Mouse (Mus musculus): ENCODE data around the gene Snx6.
"Not testable (repeated sequence)": the region's sequence is repeated elsewhere in the genome, so short reads cannot be mapped to it uniquely, and the experiment has no call there.

Gene Snx6

GRCm38 (mm10) chr12:54795153-54795998 lies at the start of gene Snx6:
Snx6 (minus strand) TSS chr12:54795703.
- peak; percentile 82 to 88 for DNase-seq (ENCODE audit: low spot score in 2 of 2)

- no peak for DNase-seq (ENCODE audit: low spot score in 2 of 2)
Observed at GRCm38 (mm10) chr12:54844415-54844814, 48.9 kb upstream of the Snx6 start.

GRCm38 (mm10) chr12:54841576-54841975 lies 46.1 kb upstream of the Snx6 start:
- no peak for DNase-seq (ENCODE audit: low spot score in 2 of 2)

DNA sequence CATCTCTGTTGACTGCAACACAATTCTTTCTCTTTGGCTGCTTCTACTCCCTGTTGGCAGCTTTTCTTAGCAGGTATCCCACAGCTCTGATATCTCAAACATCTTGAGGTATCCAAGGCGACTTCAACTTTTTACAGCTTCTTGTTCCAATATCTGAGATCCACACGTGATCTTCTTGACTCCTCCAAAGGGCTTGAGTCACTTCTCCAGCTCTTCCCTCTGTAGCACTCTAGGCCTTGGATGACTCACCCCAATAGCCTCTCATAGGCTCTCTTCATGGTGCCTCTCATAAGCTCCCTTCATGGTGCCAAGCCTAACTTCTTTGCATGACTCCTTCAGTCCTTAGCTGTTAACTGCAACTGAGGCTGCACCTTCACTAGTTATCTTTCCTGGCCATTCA lies 44.3 kb upstream of the Snx6 start:
- DNase-seq (ENCODE audit: low spot score in 2 of 2) = no peak

GRCm38 (mm10) chr12:54838931-54839330 lies 43.4 kb upstream of the Snx6 start:
- DNase-seq (ENCODE audit: low spot score in 2 of 2) = no peak

GRCm38 (mm10) chr12:54835608-54836570 lies 40.4 kb upstream of the Snx6 start:
- no peak for DNase-seq (ENCODE audit: low spot score in 2 of 2)

DNA sequence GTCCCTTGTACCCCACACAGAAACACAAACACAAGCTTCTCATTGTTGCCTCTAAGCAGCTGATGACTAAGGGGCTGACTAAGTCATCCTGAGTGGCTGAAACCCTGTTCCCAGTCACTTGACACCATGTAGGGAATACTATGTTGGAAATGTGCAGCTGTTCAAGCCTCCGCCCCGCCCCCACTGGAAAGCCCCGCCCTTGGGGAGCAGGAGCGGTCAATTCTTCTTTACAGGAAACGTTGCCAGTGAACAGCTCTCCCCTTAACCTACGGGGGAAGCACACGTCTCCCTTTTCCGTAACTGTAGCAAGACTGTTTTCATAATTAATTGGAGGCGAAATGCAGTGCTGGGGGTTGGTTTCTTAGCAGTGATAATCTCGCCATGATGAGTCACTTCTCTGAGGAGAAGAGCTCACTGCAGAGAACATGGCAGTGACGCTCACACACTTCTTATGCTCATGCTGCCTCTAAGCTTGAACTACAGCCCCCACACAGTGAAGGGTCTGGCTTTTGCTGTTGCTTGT lies 39.5 kb upstream of the Snx6 start:
- DNase-seq (ENCODE audit: low spot score in 2 of 2) = peak; percentile 68 to 86

- no peak for DNase-seq (ENCODE audit: low spot score in 2 of 2)
Observed at GRCm38 (mm10) chr12:54833856-54834399, 38.4 kb upstream of the Snx6 start.

DNA sequence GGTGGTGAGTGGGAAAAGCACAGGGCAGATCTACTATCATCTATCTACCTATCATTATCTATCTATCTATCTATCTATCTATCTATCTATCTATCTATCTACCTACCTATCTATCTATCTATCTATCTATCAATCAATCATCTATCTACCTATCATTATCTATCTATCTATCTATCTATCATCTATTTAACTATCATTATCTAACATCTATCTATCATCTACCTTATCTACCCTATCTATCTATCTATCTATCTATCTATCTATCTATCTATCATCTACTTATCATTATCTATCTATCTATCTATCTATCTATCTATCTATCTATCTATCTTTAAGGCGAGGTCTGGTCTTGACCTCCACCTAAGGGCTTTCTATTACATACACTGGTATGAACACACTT lies 36.4 kb upstream of the Snx6 start:
- DNase-seq (ENCODE audit: low spot score in 2 of 2) = not testable (repeated sequence)

- peak; percentile 65 to 81 for DNase-seq (ENCODE audit: low spot score in 2 of 2)
Observed at GRCm38 (mm10) chr12:54830574-54830973, 35.1 kb upstream of the Snx6 start.

- no peak for DNase-seq (ENCODE audit: low spot score in 2 of 2)
Observed at GRCm38 (mm10) chr12:54829876-54830275, 34.4 kb upstream of the Snx6 start.

DNA sequence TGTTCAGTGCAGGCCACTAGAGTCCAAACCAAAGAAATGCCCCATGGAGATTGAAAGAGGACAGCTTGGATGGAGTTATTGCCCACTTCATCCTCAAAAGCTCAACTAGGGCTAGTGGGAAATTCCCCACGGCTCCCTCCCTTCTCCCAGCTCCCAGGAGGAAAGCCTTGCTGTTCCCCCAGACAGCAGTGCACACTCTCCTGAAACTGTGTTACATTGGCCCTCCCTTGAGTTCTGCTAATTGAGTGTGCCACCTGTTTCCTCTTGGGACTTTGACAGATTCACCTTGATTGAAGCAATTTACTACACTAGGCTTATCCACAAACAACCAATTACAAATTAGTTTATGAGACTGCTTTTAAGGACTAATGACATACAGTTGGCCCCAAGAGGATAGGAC lies 32.5 kb upstream of the Snx6 start:
- no peak for DNase-seq (ENCODE audit: low spot score in 2 of 2)

- no peak for DNase-seq (ENCODE audit: low spot score in 2 of 2)
Observed at GRCm38 (mm10) chr12:54825202-54825601, 29.7 kb upstream of the Snx6 start.

DNA sequence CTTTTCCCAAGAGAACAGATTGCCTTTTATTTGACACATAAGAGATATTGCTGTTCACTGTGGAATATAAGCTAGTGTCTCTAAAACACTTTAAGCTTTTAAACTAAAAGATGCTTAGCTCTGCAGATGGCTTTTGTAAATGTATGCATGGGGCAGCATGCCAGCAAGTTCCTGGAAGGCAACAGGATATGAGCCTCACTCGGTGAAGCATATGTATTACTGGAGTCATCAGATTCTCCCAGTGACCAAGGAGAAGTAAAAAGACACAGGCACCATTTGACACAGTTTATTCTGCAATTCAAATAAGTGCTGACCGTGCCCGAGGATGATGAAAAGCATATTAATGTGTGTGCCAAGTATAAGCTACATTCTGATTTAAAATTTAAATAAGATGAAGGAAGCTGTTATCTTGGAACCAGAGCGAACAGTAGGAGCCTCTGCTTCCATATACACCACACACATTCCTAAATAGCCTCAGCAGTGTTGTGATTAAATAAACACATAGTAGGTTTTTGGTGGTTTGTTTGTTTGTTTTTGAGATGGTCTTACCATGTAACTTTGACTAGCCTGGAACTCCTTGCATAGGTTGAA lies 27.4 kb upstream of the Snx6 start:
- DNase-seq (ENCODE audit: low spot score in 2 of 2) = no peak

GRCm38 (mm10) chr12:54820684-54821161 lies 25.2 kb upstream of the Snx6 start:
- no peak for DNase-seq (ENCODE audit: low spot score in 2 of 2)

- DNase-seq (ENCODE audit: low spot score in 2 of 2) = no peak
Observed at GRCm38 (mm10) chr12:54819181-54819935, 23.9 kb upstream of the Snx6 start.

GRCm38 (mm10) chr12:54810142-54810541 lies 14.6 kb upstream of the Snx6 start:
- DNase-seq (ENCODE audit: low spot score in 2 of 2) = no peak

GRCm38 (mm10) chr12:54807481-54807880 lies 12.0 kb upstream of the Snx6 start:
- DNase-seq (ENCODE audit: low spot score in 2 of 2) = no peak

DNA sequence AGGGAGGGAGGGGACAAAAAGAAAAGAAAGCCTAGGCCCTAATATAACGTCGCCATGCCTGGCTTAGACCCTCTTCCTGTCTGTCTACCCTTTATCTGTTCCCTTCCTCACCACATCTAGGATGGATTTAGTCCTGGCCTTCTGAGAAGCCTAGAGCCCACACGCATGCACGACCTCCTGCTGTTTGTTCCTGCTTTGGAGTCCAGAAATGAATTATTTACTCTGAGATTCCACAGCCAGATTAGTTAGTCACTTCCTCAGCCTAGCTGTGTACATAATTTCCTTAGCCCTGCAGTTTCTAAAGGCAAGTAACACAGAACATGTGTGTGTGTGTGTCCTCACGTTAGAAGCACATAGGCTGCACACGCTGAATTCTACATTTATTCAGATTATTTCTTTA lies 10.6 kb upstream of the Snx6 start:
- no peak for DNase-seq (ENCODE audit: low spot score in 2 of 2)

GRCm38 (mm10) chr12:54805254-54806002 lies 9.9 kb upstream of the Snx6 start:
- no peak for DNase-seq (ENCODE audit: low spot score in 2 of 2)
